Mouse (Mus musculus): ENCODE data around the gene Slc2a12. TPM values are rescaled to one million over a fixed set of nuclear protein-coding genes. Genes with fewer than 3 reads are reported as not detected.

Slc2a12 gene
- 2.2 and 12.3 TPM in 2 replicates for polyA plus RNA-seq (2021; fragmentation: Nextera tagmentation)
- long read RNA-seq, experiment 1, full-length matches to known transcripts, result 4 of 14 reads
- long read RNA-seq, experiment 1, partial matches to known transcripts, result 0 of 14 reads
- long read RNA-seq, experiment 1, other reads (novel, unspliced or antisense), result 10 of 14 reads
- long read RNA-seq, experiment 2, full-length matches to known transcripts, result 15 of 21 reads
- long read RNA-seq, experiment 2, partial matches to known transcripts, result 1 of 21 reads
- long read RNA-seq, experiment 2, other reads (novel, unspliced or antisense), result 5 of 21 reads

DNA sequence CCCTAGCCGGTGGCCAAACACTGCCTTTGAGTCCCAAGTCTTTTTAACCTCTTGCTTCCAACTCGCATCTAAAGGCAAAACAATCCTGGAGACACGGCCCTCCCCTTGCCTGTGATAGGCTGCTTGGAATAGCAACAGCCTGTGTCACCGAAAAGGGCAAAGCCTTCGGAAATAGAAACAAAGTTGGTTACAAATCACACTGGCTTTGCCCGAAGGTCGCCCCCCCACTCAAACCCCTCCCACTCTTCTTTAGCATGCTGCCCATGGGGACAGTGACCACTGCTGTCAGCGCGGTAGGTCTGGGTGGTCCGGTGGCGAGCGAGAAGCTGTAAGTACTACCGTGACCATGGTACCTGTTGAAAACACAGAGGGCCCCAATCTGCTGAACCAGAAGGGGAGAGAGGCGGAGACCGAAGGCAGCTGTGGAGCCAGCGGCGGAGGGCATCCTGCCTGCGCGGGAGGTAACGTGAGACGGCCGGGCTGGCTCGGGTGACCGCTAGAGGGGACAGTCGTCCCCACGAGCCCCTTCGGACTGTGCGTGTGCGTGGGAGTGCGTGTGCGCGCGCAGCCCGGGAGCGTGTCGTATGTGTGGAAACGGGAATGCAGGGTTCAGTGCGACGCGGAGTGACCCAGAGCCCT lies at the start of gene Slc2a12:
Slc2a12 (plus strand) TSS at position 159 of the 639 bp plus-strand sequence.

DNA sequence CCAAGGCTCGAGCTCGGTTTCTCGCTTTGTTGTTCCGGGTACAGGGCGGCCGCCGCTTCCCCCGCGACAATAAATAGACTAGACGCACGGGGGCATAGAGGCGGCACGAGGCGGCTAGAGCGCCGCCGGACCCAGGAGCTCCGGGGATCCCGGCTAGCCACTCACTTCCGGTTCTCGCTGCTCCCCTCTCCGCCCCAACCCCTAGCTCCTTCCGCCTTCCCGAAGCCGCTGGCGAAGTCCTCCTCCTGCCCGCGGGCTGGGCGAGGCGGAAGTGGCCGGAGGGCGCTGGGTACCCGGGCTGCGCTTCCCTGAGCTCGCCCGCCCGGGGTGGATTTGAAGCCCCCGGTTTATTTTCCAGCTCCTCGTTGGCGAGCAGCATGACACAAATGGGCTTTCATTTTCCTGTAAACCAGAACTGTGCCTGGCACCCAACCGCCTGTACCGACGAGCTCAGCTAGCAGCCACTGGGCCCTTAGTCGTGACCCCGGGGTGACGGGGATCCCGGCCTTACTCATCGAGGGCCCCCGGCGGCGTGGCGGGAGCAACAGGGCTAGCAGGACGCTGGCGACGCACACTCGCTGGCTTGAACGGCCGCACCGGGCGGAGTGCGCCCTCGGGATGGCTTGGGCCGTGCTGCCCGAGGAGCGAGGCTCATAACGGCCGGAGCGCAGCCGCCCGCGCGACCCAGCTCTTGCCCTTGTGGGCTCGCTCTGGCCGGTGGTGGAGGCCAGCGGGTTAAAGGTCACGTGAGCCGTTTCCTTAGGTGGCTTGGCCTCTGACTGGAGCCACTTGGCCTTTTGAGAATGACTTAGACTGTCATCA lies 86.7 kb downstream of the Slc2a12 start, which contains the start of gene Tbpl1:
Tbpl1 (minus strand) TSS at position 667 of the 822 bp plus-strand sequence.

Small RNA genes lying within 50 kb of the gene (microRNA-seq; reads per million reads assigned to microRNA genes)
- not detected for gene Mir7663

Other genes with a start within 250 kb of the Slc2a12 start
- 38.8 and 44.0 TPM in 2 replicates for gene Tbpl1, start 86.9 kb downstream of the Slc2a12 start, polyA plus RNA-seq (2021; fragmentation: Nextera tagmentation)
- gene Tcf21, start 175.2 kb downstream of the Slc2a12 start, polyA plus RNA-seq (2021; fragmentation: Nextera tagmentation), result 0.44 TPM in 1 of 2 replicates, not detected in the other